Mouse (Mus musculus) heart, embryonic 11.5 days (tissue): Measurements from ENCODE around the gene Tmem209. TPM values are rescaled to one million over a fixed set of nuclear protein-coding genes. Genes with fewer than 3 reads are reported as not detected.

Experiments used
- ATAC-seq: fragments of 200-750 bp; cut with Nextera tagmentation; replicated peaks from 2 replicates; pipeline ENCODE4 v1.8.0; 2017; ENCODE audit warnings: moderate library complexity; ENCODE audit not compliant: insufficient number of reproducible peaks, low FRiP score, low TSS enrichment
- H3K27ac ChIP-seq: fragments of 300-500 bp; sonication (generic); 2 replicates; pipeline ENCODE4 v1.5.1; 2014; ENCODE audit warnings: mild to moderate bottlenecking, low read depth, low read length
- H3K27me3 ChIP-seq: fragments of 300-500 bp; sonication (generic); 2 replicates; pipeline ENCODE4 v1.6.1; 2014; ENCODE audit warnings: mild to moderate bottlenecking, low read length, mixed read lengths; ENCODE audit not compliant: control insufficient read depth, insufficient read depth
- H3K36me3 ChIP-seq: fragments of 300-500 bp; sonication (generic); 2 replicates; pipeline ENCODE4 v1.6.1; 2014; ENCODE audit warnings: mild to moderate bottlenecking, low read length, moderate library complexity, mixed read lengths; ENCODE audit not compliant: control insufficient read depth, insufficient read depth
- H3K4me1 ChIP-seq: fragments of 300-500 bp; sonication (generic); 2 replicates; pipeline ENCODE4 v1.6.1; 2014; ENCODE audit warnings: low read length; ENCODE audit not compliant: control insufficient read depth, insufficient read depth
- H3K4me2 ChIP-seq: fragments of 300-500 bp; sonication (generic); 2 replicates; pipeline ENCODE4 v1.6.1; 2014; ENCODE audit warnings: mild to moderate bottlenecking, moderate library complexity
- H3K4me3 ChIP-seq: fragments of 300-500 bp; sonication (generic); 2 replicates; pipeline ENCODE4 v1.5.1; 2014; ENCODE audit warnings: low read depth, low read length
- H3K9ac ChIP-seq: fragments of 300-500 bp; sonication (generic); 2 replicates; pipeline ENCODE4 v1.6.1; 2014; ENCODE audit warnings: mild to moderate bottlenecking, low read depth, low read length, moderate library complexity
- H3K9me3 ChIP-seq: fragments of 300-500 bp; sonication (generic); replicated peaks from 2 replicates; pipeline ENCODE4 v1.6.1; 2016; ENCODE audit warnings: low read length; ENCODE audit not compliant: control insufficient read depth
- WGBS: fragments of 180-500 bp; shearing (Covaris S2); extraction: QIAGEN DNeasy Blood & Tissue Kit; methylation state at CpG from one replicate; pipeline ENCODE4 v1.1.7; 2014; ENCODE audit not compliant: insufficient replicate concordance; 5-methylcytosine and 5-hydroxymethylcytosine counted together
- polyA plus RNA-seq: library from polyadenylated mRNA; unstranded; fragments of >200 nt; fragmentation: Nextera tagmentation; extraction: Ambion mirVana; gene quantifications from 2 replicates; pipeline ENCODE4 v1.2.1, GENCODE M21; 2014

Gene Tmem209
- polyA plus RNA-seq, 1 experiment from 2014 or later, result 29.3 TPM

- no peaks in the 10 kb centered on the region for H3K9me3 ChIP-seq
- no peak overlapping the region for H3K27ac ChIP-seq
- H3K27me3 ChIP-seq, result no peaks in the 10 kb centered on the region
- 92% methylated on average over 3 of the region's 3 CpGs for WGBS
- peaks cover 10% of the 10 kb centered on the region; the same call in 1 of the 2 replicates for H3K4me1 ChIP-seq
- no peak for ATAC-seq
- H3K4me2 ChIP-seq, result no peak overlapping the region
- no peak overlapping the region for H3K4me3 ChIP-seq
- no peaks in the 10 kb centered on the region for H3K36me3 ChIP-seq
- no peak overlapping the region for H3K9ac ChIP-seq
Observed at GRCm38 (mm10) chr6:30436476-30436875, 73.1 kb downstream of the Tmem209 start.

GRCm38 (mm10) chr6:30432461-30433192 lies 77.0 kb downstream of the Tmem209 start:
- Histone ChIP-seq H3K36me3 (no peaks in the 10 kb centered on the region), H3K4me1 (peaks cover 8% of the 10 kb centered on the region; the same call in 1 of the 2 replicates), H3K4me2 (no peak overlapping the region), H3K4me3 (no peak overlapping the region), H3K9ac (no peak overlapping the region), H3K9me3 (no peaks in the 10 kb centered on the region), H3K27me3 (no peaks in the 10 kb centered on the region), H3K27ac (0 out of 2 replicates have a peak overlapping the region, but pooled peaks have one; percentile 29)
- 69% methylated on average over 3 of the region's 3 CpGs for WGBS
- ATAC-seq, result no peak

Other genes with a start within 250 kb of the Tmem209 start
- gene Ube2h, start 205.2 kb downstream of the Tmem209 start, polyA plus RNA-seq, result 58.4 and 60.9 TPM in 2 replicates
- 49.1 and 54.6 TPM in 2 replicates for gene Zc3hc1, start 118.8 kb downstream of the Tmem209 start, polyA plus RNA-seq
- 24.9 and 28.2 TPM in 2 replicates for gene Klhdc10, start 107.9 kb downstream of the Tmem209 start, polyA plus RNA-seq
- 0.62 TPM in 1 of 2 replicates, not detected in the other for gene Ssmem1, start 66 bp upstream of the Tmem209 start, polyA plus RNA-seq
- 8.3 and 11.7 TPM in 2 replicates for gene Cpa2, start 31.8 kb upstream of the Tmem209 start, polyA plus RNA-seq
- 2.4 TPM in 2 replicates for gene Cpa4, start 58.6 kb upstream of the Tmem209 start, polyA plus RNA-seq
- gene Cpa5, start 101.2 kb upstream of the Tmem209 start, polyA plus RNA-seq, result 1.4 and 2.7 TPM in 2 replicates
- gene Cpa1, start 129.4 kb upstream of the Tmem209 start, polyA plus RNA-seq, result 2.4 and 2.5 TPM in 2 replicates
- gene Cep41, start 184.0 kb upstream of the Tmem209 start, polyA plus RNA-seq, result 10.9 and 11.0 TPM in 2 replicates
- 4,075 and 4,306 TPM in 2 replicates for gene Mest, start 213.8 kb upstream of the Tmem209 start, polyA plus RNA-seq